Mouse (Mus musculus) embryonic facial prominence, embryonic 11.5 days (tissue): ENCODE results near the gene Shroom3. TPM values are rescaled to one million over a fixed set of nuclear protein-coding genes. Genes with fewer than 3 reads are reported as not detected.

ENCODE experiments used
- ATAC-seq: fragments of 200-750 bp; cut with Nextera tagmentation; replicated peaks from 2 replicates; pipeline ENCODE4 v1.8.0; 2017; ENCODE audit warnings: low read depth; ENCODE audit not compliant: insufficient number of reproducible peaks, low FRiP score, low TSS enrichment
- DNase-seq: peaks from one replicate; pipeline ENCODE4 v3.0.0-alpha.2; 2015; ENCODE audit warnings: low spot score
- H3K27ac ChIP-seq: fragments of 300-500 bp; sonication (generic); replicated peaks from 2 replicates; pipeline ENCODE4 v1.5.1; 2014; ENCODE audit warnings: mild to moderate bottlenecking, low read depth, low read length, control low read depth
- H3K27me3 ChIP-seq: fragments of 300-500 bp; sonication (generic); 2 replicates; pipeline ENCODE4 v1.6.1; 2014; ENCODE audit warnings: mild to moderate bottlenecking, low read length, moderate library complexity, mixed read lengths; ENCODE audit not compliant: control insufficient read depth, insufficient read depth
- H3K36me3 ChIP-seq: fragments of 300-500 bp; sonication (generic); replicated peaks from 2 replicates; pipeline ENCODE4 v1.6.1; 2014; ENCODE audit warnings: low read depth, mild to moderate bottlenecking, low read length, moderate library complexity, mixed read lengths; ENCODE audit not compliant: control insufficient read depth, insufficient read depth
- H3K4me1 ChIP-seq: fragments of 300-500 bp; sonication (generic); 2 replicates; pipeline ENCODE4 v1.6.1; 2014; ENCODE audit warnings: low read length, mixed read lengths; ENCODE audit not compliant: control insufficient read depth, insufficient read depth
- H3K4me2 ChIP-seq: fragments of 300-500 bp; sonication (generic); 2 replicates; pipeline ENCODE4 v1.6.1; 2014; ENCODE audit warnings: low read depth, mild to moderate bottlenecking, control low read depth, low read length, moderate library complexity
- H3K4me3 ChIP-seq: fragments of 300-500 bp; sonication (generic); 2 replicates; pipeline ENCODE4 v1.5.1; 2014; ENCODE audit warnings: low read depth, low read length, control low read depth
- H3K9ac ChIP-seq: fragments of 300-500 bp; sonication (generic); replicated peaks from 2 replicates; pipeline ENCODE4 v1.6.1; 2014; ENCODE audit warnings: mild to moderate bottlenecking, control low read depth, low read length
- H3K9me3 ChIP-seq: fragments of 300-500 bp; sonication (generic); replicated peaks from 2 replicates; pipeline ENCODE4 v1.6.1; 2016; ENCODE audit warnings: mild to moderate bottlenecking, low read length, inconsistent platforms, mixed read lengths; ENCODE audit not compliant: control insufficient read depth
- WGBS: fragments of 180-500 bp; shearing (Covaris S2); extraction: QIAGEN DNeasy Blood & Tissue Kit; methylation state at CpG from one replicate; pipeline ENCODE4 v1.1.7; 2014; 5-methylcytosine and 5-hydroxymethylcytosine counted together
- polyA plus RNA-seq: library from polyadenylated mRNA; unstranded; fragments of >200 nt; fragmentation: Nextera tagmentation; extraction: Ambion mirVana; gene quantifications from 2 replicates; pipeline ENCODE4 v1.2.1, GENCODE M21; 2014

The Shroom3 gene
- polyA plus RNA-seq, 1 experiment from 2014 or later: 2.2 TPM

DNA sequence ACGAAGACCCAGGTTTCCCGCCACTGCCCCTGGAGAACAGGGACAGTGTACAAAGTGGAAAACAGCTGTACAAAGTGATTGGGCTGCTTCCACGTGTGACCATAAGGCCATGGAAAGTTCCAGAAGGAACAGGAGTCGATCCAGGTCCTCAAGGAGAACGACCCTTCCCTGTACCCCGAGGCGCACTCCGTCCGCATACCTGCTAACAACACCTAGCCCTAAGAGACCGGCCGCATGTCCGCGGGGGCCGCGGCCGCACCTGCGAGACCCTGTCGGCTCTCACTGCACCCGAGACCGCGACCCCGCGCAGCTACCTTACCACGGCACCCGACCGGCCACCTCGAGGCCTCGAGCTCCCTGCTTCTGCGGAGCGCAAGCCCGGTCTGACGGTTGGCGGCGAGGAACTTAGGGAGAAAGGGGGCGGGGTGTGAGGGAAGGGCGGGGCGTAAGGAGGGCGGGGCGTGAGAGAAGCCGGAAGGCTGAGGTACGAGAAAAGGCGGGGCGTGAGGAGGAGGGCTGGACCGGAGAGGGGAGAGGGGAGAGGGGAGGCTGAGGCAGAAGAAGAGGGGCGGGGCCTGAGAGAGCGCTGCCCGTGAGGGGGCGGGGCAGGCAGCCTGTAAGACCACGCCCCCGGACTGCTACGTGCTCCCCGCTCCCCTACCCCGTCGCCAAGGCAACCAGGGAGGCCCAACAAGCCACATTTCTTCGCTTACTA lies 8.2 kb upstream of the Shroom3 start, which contains the start of gene Ccdc158:
Ccdc158 (minus strand) TSS at position 413 of the 715 bp plus-strand sequence.
- Histone ChIP-seq H3K27ac (no peak within 1 kb of the TSS), H3K4me2 (peak within 1 kb of the TSS; percentile 62), H3K36me3 (no peaks in the 10 kb centered on the region), H3K4me3 (peak within 1 kb of the TSS; percentile 29), H3K27me3 (no peaks in the 10 kb centered on the region), H3K4me1 (no peaks in the 10 kb centered on the region), H3K9me3 (no peaks in the 10 kb centered on the region), H3K9ac (peak within 1 kb of the TSS; percentile 54)
- ATAC-seq (peak; percentile 79), DNase-seq (peak; percentile 96)
- 14% methylated on average over 52 of the region's 55 CpGs for WGBS

DNA sequence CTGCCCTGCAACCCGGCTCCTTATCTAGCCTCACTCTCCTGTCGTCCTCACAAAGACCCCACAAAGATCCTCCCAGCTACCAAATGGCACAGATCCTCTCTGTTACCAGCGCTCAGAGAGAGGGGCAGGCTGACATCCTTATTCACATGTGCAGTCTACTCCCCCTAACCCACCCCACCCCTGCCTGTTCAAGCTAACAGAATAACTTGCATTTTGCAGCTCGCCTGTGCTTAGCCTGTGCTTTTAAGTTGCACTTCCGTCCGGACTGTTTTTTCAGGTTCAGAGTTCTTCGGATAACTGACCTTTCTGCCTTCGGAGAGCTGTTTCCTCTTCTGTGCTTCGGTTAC lies 7.7 kb upstream of the Shroom3 start:
- WGBS: 1% methylated on average over 9 of the region's 9 CpGs

DNA sequence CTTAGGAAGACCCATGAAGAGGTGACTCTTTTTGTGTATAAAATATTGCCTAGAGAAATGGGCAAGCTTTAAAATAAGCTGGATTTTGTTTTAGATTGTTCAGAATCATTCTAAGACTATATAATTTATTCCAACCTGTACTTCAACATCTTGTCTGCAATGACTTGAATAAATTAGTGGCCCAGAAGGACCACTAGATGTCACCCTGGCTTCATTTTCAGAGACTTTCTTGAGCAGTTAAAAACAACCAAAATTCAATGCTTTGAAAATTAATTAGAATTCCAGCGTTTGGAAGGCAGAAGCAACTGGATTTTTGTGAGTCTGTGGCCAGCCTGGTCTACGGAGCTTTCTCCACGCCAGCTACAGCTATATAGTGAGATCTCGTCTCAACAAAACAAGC lies 3.8 kb upstream of the Shroom3 start:
- Histone ChIP-seq H3K9me3 (no peaks in the 10 kb centered on the region), H3K27ac (no peak overlapping the region), H3K36me3 (no peaks in the 10 kb centered on the region), H3K4me1 (no peaks in the 10 kb centered on the region), H3K4me3 (no peak overlapping the region), H3K27me3 (no peaks in the 10 kb centered on the region), H3K4me2 (no peak overlapping the region), H3K9ac (no peak overlapping the region)
- no peak for ATAC-seq
- DNase-seq: peak; percentile 80
- 32% methylated on average over 4 of the region's 4 CpGs for WGBS

More for the DNA sequence above, 7.7 kb upstream of the Shroom3 start:
- peak overlapping the region; percentile 29 for H3K4me3 ChIP-seq
- no peak overlapping the region for H3K27ac ChIP-seq
- peak overlapping the region; percentile 62 for H3K4me2 ChIP-seq
- no peaks in the 10 kb centered on the region for H3K4me1 ChIP-seq
- no peak for DNase-seq
- no peaks in the 10 kb centered on the region for H3K36me3 ChIP-seq
- no peak for ATAC-seq
- H3K27me3 ChIP-seq: no peaks in the 10 kb centered on the region
- peak overlapping the region; percentile 1; the same call in 1 of the 2 replicates for H3K9ac ChIP-seq
- H3K9me3 ChIP-seq: no peaks in the 10 kb centered on the region

DNA sequence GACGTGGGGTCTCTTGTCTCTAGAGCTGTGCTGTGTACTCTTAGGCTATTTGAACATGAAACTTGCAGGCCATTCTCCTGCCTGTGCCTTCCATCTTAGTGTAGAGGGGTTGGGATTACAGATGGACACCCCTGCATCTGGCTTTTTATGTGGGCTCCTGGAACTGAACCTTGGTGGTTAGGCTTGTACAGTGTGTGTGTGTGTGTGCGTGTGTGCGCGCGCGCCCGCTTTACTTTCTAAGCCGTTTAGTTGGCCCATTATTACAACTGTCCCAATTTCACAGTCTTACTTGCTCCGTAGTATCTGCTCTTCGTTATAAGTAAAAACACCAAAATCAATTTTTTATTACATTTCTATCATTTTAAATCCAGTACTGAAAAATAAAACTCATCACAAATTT lies 1.4 kb upstream of the Shroom3 start:
- H3K27ac ChIP-seq: no peak overlapping the region
- H3K4me1 ChIP-seq: no peaks in the 10 kb centered on the region
- no peaks in the 10 kb centered on the region for H3K36me3 ChIP-seq
- DNase-seq: no peak
- no peak for ATAC-seq
- no peaks in the 10 kb centered on the region for H3K27me3 ChIP-seq
- H3K4me3 ChIP-seq: no peak overlapping the region
- no peak overlapping the region for H3K4me2 ChIP-seq
- H3K9ac ChIP-seq: no peak overlapping the region
- 86% methylated on average over 10 of the region's 10 CpGs for WGBS
- no peaks in the 10 kb centered on the region for H3K9me3 ChIP-seq

DNA sequence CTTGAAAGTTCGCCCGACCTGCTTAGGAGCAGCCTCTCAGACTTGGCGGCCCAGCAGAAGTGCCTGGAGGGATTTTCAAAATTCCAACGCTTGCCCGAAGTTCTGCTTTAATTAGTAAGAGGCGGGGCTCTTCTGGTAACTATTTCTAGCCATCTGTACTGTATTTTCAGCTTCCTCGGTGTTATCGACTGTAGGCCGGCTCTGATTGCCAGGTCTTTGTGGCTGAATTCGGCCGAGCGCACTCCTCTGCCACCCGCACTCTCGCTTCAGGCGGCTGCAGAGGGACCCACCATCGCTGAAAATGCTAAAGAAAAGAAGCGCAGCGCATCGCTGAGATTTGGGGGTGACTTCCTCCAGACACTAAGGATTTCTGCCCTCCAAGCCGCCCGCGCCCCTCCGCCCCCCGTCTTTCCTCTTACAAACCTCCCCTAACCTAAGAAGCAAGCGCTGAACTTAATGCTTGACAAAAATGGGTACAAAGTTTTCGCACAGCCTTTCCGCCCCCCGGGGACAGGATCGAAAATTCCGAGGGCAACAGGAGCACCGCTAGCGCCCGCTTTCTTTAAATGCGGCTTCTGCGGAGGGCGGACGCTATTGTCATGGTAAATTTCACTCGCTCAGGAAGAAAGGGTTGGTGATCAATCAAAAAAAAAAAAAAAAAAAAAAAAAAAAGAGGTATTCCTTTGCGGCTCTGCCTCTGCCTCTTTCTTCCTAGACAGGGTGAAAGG lies 450 bp upstream of the Shroom3 start:
- Histone ChIP-seq H3K27ac (no peak overlapping the region), H3K9ac (peak overlapping the region; percentile 75), H3K9me3 (no peaks in the 10 kb centered on the region), H3K36me3 (no peaks in the 10 kb centered on the region), H3K4me3 (peak overlapping the region; percentile 58), H3K4me2 (peak overlapping the region; percentile 95), H3K27me3 (no peaks in the 10 kb centered on the region), H3K4me1 (no peaks in the 10 kb centered on the region)
- WGBS: under 1% methylated on average over 39 of the region's 39 CpGs
- DNase-seq (peak; percentile 76), ATAC-seq (0 out of 2 replicates have a peak, but pooled peaks have one; percentile 22)

DNA sequence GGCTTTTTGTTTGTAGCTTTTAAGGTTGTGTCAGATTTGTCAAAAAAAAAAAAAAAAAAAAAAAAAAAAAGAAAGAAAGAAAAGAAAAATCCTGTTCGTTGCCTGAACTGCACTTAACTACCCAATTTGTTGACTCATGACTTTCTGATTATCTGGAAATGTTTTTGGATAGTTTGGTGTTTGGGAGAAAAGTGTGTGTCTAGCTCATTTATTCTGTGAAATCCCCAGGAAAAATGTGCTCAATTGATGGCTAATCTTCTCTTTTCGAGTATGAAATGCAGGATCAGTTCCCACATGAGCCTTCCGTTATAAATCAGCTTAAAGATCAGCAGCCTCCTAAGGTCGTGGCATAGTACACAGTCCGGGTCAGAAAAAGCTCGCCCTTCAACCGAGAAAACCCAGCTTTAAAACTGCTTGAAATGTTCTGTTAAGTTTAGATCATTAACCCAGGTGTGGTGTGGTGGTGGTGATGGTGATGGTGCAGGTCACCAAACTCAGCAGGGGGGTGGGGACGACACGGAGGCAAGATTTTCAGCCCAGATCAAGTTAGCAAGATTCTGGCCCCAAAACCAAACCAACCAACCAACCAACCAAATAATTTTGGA lies 738 bp downstream of the Shroom3 start:
- no peaks in the 10 kb centered on the region for H3K4me1 ChIP-seq
- H3K4me3 ChIP-seq: peak overlapping the region; percentile 58

DNA sequence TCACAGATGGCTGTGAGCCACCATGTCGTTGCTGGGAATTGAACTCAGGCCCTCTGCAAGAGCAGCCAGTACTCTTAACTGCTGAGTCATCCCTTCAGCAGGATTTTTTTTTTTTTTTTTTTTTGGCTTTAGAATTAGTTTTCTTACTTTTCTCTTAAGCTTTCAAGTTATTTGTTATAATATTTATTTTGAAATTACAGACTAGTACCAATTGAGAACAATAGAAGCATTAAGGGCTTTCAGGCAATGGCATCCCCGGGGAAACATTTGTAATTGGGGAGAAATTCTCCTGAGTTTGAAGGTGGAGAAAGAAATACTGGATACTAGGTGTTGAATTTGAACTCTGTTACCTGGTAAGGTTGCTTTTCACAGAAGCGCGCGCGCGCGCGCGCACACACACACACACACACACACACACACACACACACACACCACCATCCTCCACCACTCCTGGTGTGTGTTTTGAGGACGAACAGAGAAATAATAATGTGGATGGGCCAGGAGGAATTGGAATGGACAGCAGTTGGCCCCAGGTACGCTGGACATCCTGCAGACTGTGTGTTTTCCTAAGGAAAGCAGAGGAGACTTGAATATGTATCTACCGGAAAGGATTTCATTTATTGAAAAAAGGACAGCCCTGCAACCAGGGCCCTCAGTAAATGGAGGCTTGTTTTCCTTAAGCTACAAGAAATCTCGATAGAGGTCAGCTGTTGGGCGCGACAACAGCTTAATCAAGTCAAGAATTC lies 1.7 kb downstream of the Shroom3 start:
- Histone ChIP-seq H3K27me3 (no peaks in the 10 kb centered on the region), H3K4me2 (no peak overlapping the region), H3K4me3 (no peak overlapping the region), H3K36me3 (no peaks in the 10 kb centered on the region), H3K9me3 (no peaks in the 10 kb centered on the region), H3K27ac (no peak overlapping the region), H3K4me1 (no peaks in the 10 kb centered on the region), H3K9ac (no peak overlapping the region)
- WGBS: 87% methylated on average over 16 of the region's 16 CpGs
- no peak for ATAC-seq
- DNase-seq: no peak

More for the DNA sequence above, 738 bp downstream of the Shroom3 start:
- Histone ChIP-seq H3K9ac (peak overlapping the region; percentile 75), H3K27ac (no peak overlapping the region), H3K27me3 (no peaks in the 10 kb centered on the region), H3K9me3 (no peaks in the 10 kb centered on the region), H3K4me2 (peak overlapping the region; percentile 95), H3K36me3 (no peaks in the 10 kb centered on the region)
- DNase-seq (no peak), ATAC-seq (no peak)
- WGBS: 18% methylated on average over 9 of the region's 9 CpGs
